ENCODE assay signal across 8 mouse cellular contexts in the genomic region with DNA sequence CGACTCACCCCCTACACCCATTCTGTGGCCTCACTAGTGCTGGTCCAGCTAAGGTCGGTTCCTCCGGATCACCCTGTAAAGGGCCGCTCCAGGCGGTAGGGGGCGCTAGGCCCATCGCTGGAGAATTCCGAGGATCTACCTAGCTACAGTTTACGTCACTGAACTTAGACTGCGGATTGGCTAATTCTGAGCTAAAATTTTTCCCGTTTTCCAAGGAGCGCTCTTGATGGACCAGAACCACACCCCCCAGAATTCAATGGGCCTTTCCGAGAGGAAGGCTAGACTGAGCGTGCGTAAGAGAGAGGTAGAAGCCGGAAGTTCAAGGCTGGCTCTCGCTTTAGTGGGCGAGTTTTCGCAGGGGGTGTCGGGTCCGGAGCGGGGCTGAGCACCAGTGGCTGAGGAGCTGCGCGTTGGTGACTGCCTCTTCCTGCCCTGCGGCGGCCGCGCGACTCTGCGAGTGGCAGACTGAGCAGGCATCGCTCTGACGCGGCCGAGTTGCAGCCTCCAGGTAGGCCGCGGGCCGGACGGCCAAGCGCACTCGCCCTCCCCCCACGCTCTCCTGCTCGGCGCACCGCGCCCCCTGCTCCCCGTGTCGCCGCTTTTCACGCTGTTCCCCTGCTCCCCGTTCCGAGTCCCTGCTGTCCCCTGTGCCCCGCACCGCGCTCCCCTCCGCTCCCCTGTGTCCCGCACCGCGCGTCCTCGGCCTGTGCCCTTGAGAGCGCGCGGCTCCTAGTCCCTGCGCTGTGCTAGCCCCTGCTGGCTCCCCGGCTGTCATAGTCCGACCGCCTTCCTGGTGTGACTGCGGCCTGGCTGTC. TPM values are rescaled to one million over a fixed set of nuclear protein-coding genes. Genes with fewer than 3 reads are reported as not detected.
DNase-seq lines count a peak whose midpoint lies in the region; ATAC-seq lines count a peak whose summit lies in the region.

A gene (plus strand): TSS at position 278 of the 815 bp plus-strand sequence.

- ATAC-seq in hindbrain, embryonic 14.5 days (ENCODE audit: low FRiP score): peak; percentile 95

- under 1% methylated on average over 65 of the region's 68 CpGs for WGBS in hindbrain, embryonic 14.5 days

- H3K4me1 ChIP-seq in hindbrain, embryonic 14.5 days (replicated peaks; ENCODE audit: control insufficient read depth, insufficient read depth, low read length): peaks cover 29% of the 10 kb centered on the region

- no peaks in the 10 kb centered on the region for H3K27me3 ChIP-seq in hindbrain, embryonic 14.5 days (ENCODE audit: control insufficient read depth, insufficient read depth, low read length)

- H3K36me3 ChIP-seq in hindbrain, embryonic 14.5 days (replicated peaks; ENCODE audit: control insufficient read depth, insufficient read depth): peaks cover 40% of the 10 kb centered on the region

- peak within 1 kb of the TSS; percentile 85 for H3K27ac ChIP-seq in hindbrain, embryonic 14.5 days

- peak within 1 kb of the TSS; percentile 90 for H3K9ac ChIP-seq in hindbrain, embryonic 14.5 days

- peak; percentile 100 for DNase-seq in R1 (ENCODE audit: low read depth, low spot score)
- peak; percentile 95 to 97 for DNase-seq in cerebellum, postnatal 25 days
- peak; percentile 92 to 94 for DNase-seq in frontal cortex, postnatal 25 days (ENCODE audit: low spot score in 2 of 2)
- DNase-seq in hindbrain, embryonic 14.5 days (ENCODE audit: low spot score): peak; percentile 100
- peak; percentile 93 to 97 for DNase-seq in layer of hippocampus, postnatal 36 days
- peak; percentile 98 for DNase-seq in lung, postnatal 36 days
- DNase-seq in retina, postnatal 1 day: peak; percentile 99
- DNase-seq in urinary bladder, adult 18-20 months (ENCODE audit: low spot score in 2 of 2): peak; percentile 81 to 92

- peak within 1 kb of the TSS; percentile 92 for H3K4me3 ChIP-seq in hindbrain, embryonic 14.5 days (replicated peaks; ENCODE audit: low read length)

- H3K9me3 ChIP-seq in hindbrain, embryonic 14.5 days (ENCODE audit: control insufficient read depth, low read length): no peaks in the 10 kb centered on the region

- H3K4me2 ChIP-seq in hindbrain, embryonic 14.5 days (replicated peaks): peak within 1 kb of the TSS; percentile 72

RNA-seq across cellular contexts. Expression of the gene that starts here (rescaled TPM):
- 182 and 202 TPM in 2 replicates for polyA plus RNA-seq in hindbrain, embryonic 14.5 days (2014; fragmentation: Nextera tagmentation; extraction: Ambion mirVana)
- total RNA-seq in layer of hippocampus, postnatal 36 days (2021): 100 to 1,000 TPM; 122 to 134 TPM

Comparison
In these comparisons a context has a peak if more than half of its experiments do, and no peak if none do; other contexts are left out.
1. Peak in every context shown above with its lines: DNase-seq, ATAC-seq, H3K4me3 ChIP-seq and H3K27ac ChIP-seq.